In genomic region chr12:96167551-96167950, GRCm38 (mm10) we compare ENCODE assay signal across 17 mouse cellular contexts.
DNase-seq lines count a peak whose midpoint lies in the region; ATAC-seq lines count a peak whose summit lies in the region.
"Had no signal": no experiment of that assay in that cellular context is flagged by ENCODE, and none has a peak within 500 bp of the region (broad histone marks: within the 10 kb centered on the region; RNA-seq: fewer than 3 reads in every experiment).

No protein-coding gene starts in this region.

- 0 out of 2 replicates have a peak, but pooled peaks have one; percentile 37 for ATAC-seq in heart, embryonic 16.5 days (replicated peaks; ENCODE audit: extremely low read depth, insufficient read depth, low FRiP score)
- ATAC-seq in kidney, embryonic 14.5 days (ENCODE audit: low FRiP score, low TSS enrichment) = no peak
- ATAC-seq: liver, embryonic 12.5 days had no signal

- DNase-seq in cerebellum, postnatal 10 days = peak; percentile 11 to 13
- no peak for DNase-seq in cerebellum, adult 9-10 months
- DNase-seq in heart, adult 8-10 months (ENCODE audit: low spot score) = no peak
- peak; percentile 8 to 12 for DNase-seq in kidney, postnatal 4 days
- DNase-seq in right cerebral cortex, postnatal 10 days (ENCODE audit: low spot score in 2 of 2) = peak; percentile 21 to 29
- no peak for DNase-seq in right cerebral cortex, postnatal 36 days (ENCODE audit: low spot score in 2 of 2)
- DNase-seq: cerebellum, adult 11 months; cerebellum, postnatal 36 days; gastrocnemius, postnatal 10 days; kidney, adult 8-10 months; thymus, adult 18-20 months had no signal

- H3K4me2 ChIP-seq in heart, embryonic 16.5 days (ENCODE audit: low read depth, low read length) = no peak overlapping the region
- H3K4me2 ChIP-seq in kidney, embryonic 14.5 days (replicated peaks; ENCODE audit: low read depth, low read length) = no peak overlapping the region
- H3K4me2 ChIP-seq: liver, embryonic 12.5 days; lung, embryonic 15.5 days had no signal

- peak overlapping the region; percentile 52 for H3K27ac ChIP-seq in heart, embryonic 16.5 days (ENCODE audit: low read length)
- no peak overlapping the region for H3K27ac ChIP-seq in kidney, embryonic 14.5 days (ENCODE audit: low read depth, low read length)
- H3K27ac ChIP-seq: heart, embryonic 10.5 days; liver, embryonic 12.5 days; lung, embryonic 15.5 days had no signal

- no peak overlapping the region for H3K9ac ChIP-seq in heart, embryonic 16.5 days (ENCODE audit: low read length)
- no peak overlapping the region for H3K9ac ChIP-seq in kidney, embryonic 14.5 days (ENCODE audit: low read depth, low read length)
- H3K9ac ChIP-seq: liver, embryonic 12.5 days; lung, embryonic 15.5 days had no signal

- H3K27me3 ChIP-seq in heart, embryonic 16.5 days (ENCODE audit: control insufficient read depth, insufficient read depth, low read length) = no peaks in the 10 kb centered on the region
- no peaks in the 10 kb centered on the region for H3K27me3 ChIP-seq in kidney, embryonic 14.5 days (ENCODE audit: control insufficient read depth, insufficient read depth, low read length)
- H3K27me3 ChIP-seq: liver, embryonic 12.5 days; lung, embryonic 15.5 days had no signal

- WGBS in heart, embryonic 16.5 days = 67% methylated on average over 1 of the region's 1 CpGs
- 76% methylated on average over 1 of the region's 1 CpGs for WGBS in kidney, embryonic 14.5 days

- peaks cover 5% of the 10 kb centered on the region for H3K4me1 ChIP-seq in heart, embryonic 16.5 days (ENCODE audit: control insufficient read depth, insufficient read depth, low read length)
- no peaks in the 10 kb centered on the region for H3K4me1 ChIP-seq in kidney, embryonic 14.5 days (ENCODE audit: control insufficient read depth, insufficient read depth, low read length)
- H3K4me1 ChIP-seq: heart, embryonic 10.5 days; liver, embryonic 12.5 days; lung, embryonic 15.5 days had no signal

- H3K9me3 ChIP-seq in heart, embryonic 16.5 days (replicated peaks; ENCODE audit: control insufficient read depth, low read length) = no peaks in the 10 kb centered on the region
- H3K9me3 ChIP-seq in kidney, embryonic 14.5 days (ENCODE audit: control insufficient read depth, low read length) = no peaks in the 10 kb centered on the region
- H3K9me3 ChIP-seq: heart, embryonic 10.5 days; liver, embryonic 12.5 days; lung, embryonic 15.5 days had no signal

- H3K36me3 ChIP-seq in heart, embryonic 16.5 days (ENCODE audit: control insufficient read depth, insufficient read depth) = no peaks in the 10 kb centered on the region
- H3K36me3 ChIP-seq in kidney, embryonic 14.5 days (ENCODE audit: control insufficient read depth, insufficient read depth, low read length) = no peaks in the 10 kb centered on the region
- H3K36me3 ChIP-seq: heart, embryonic 10.5 days; liver, embryonic 12.5 days; lung, embryonic 15.5 days had no signal

- no peak overlapping the region for H3K4me3 ChIP-seq in heart, embryonic 16.5 days (ENCODE audit: low read length)
- H3K4me3 ChIP-seq in kidney, embryonic 14.5 days (ENCODE audit: low read length) = no peak overlapping the region
- H3K4me3 ChIP-seq: erythroblast, embryonic 14.5 days; heart, embryonic 10.5 days; liver, embryonic 12.5 days; lung, embryonic 15.5 days had no signal

Comparison
In these comparisons a context has a peak if more than half of its experiments do, and no peak if none do; other contexts are left out.
1. DNase-seq: peak in cerebellum, postnatal 10 days (2 of 2), kidney, postnatal 4 days (2 of 2) and right cerebral cortex, postnatal 10 days (2 of 2); none in cerebellum, adult 9-10 months (single experiment), heart, adult 8-10 months (single experiment) and right cerebral cortex, postnatal 36 days (0 of 2).